8 mouse cellular contexts compared by ENCODE assay signal in genomic region chr12:100201838-100202237, GRCm38 (mm10). TPM values are rescaled to one million over a fixed set of nuclear protein-coding genes. Genes with fewer than 3 reads are reported as not detected.
DNase-seq lines count a peak whose midpoint lies in the region; ATAC-seq lines count a peak whose summit lies in the region.

No protein-coding gene starts in this region.

- peak overlapping the region; percentile 87 for H3K4me2 ChIP-seq in hindbrain, embryonic 11.5 days (replicated peaks; ENCODE audit: low read depth, low read length)

- DNase-seq in NIH3T3 (ENCODE audit: low read depth): peak; percentile 97
- DNase-seq in cerebellum, adult 9-11 months: peak; percentile 95
- DNase-seq in frontal cortex, adult 2 months (ENCODE audit: extremely low spot score in 1 of 2, low spot score in 1 of 2): peak; percentile 94 to 99
- peak; percentile 98 for DNase-seq in hindbrain, embryonic 11.5 days (ENCODE audit: low spot score)
- DNase-seq in layer of hippocampus, postnatal 10 days (ENCODE audit: low spot score in 2 of 2): peak; percentile 95 to 96
- DNase-seq in lung, postnatal 10 days: peak; percentile 96
- peak; percentile 95 for DNase-seq in ovary, postnatal 14 days (ENCODE audit: low spot score)
- DNase-seq in thymus, postnatal 10 days (ENCODE audit: low spot score in 2 of 2): peak; percentile 82 to 95

- H3K27me3 ChIP-seq in hindbrain, embryonic 11.5 days (ENCODE audit: control insufficient read depth, insufficient read depth, low read length): no peaks in the 10 kb centered on the region

- no peak overlapping the region for H3K27ac ChIP-seq in hindbrain, embryonic 11.5 days (ENCODE audit: low read depth, low read length)

- H3K4me3 ChIP-seq in hindbrain, embryonic 11.5 days (ENCODE audit: low read depth, low read length): peak overlapping the region; percentile 100

- H3K4me1 ChIP-seq in hindbrain, embryonic 11.5 days (replicated peaks; ENCODE audit: control insufficient read depth, insufficient read depth, low read length): peaks cover 7% of the 10 kb centered on the region; the same call in 1 of the 2 replicates

- no peaks in the 10 kb centered on the region for H3K9me3 ChIP-seq in hindbrain, embryonic 11.5 days (ENCODE audit: control insufficient read depth, low read length)

- H3K9ac ChIP-seq in hindbrain, embryonic 11.5 days (ENCODE audit: low read depth, low read length): no peak overlapping the region

- peak; percentile 44 for ATAC-seq in hindbrain, embryonic 11.5 days (ENCODE audit: low FRiP score)

- peaks cover 6% of the 10 kb centered on the region; the same call in 1 of the 2 replicates for H3K36me3 ChIP-seq in hindbrain, embryonic 11.5 days (ENCODE audit: control insufficient read depth, insufficient read depth, low read length)

- 2% methylated on average over 13 of the region's 13 CpGs for WGBS in hindbrain, embryonic 11.5 days

RNA-seq across cellular contexts. Expression of gene Calm1, which starts 2.6 kb away (rescaled TPM):
- polyA plus RNA-seq in frontal cortex, adult 2 months (2012; rRNA removed): 1,569 and 1,574 TPM in 2 replicates
- 1,456 and 1,584 TPM in 2 replicates for polyA plus RNA-seq in hindbrain, embryonic 11.5 days (2014; fragmentation: Nextera tagmentation; extraction: Ambion mirVana)
- 1,000 to 10,000 TPM; 1,868 to 2,057 TPM for total RNA-seq in layer of hippocampus, postnatal 10 days (2021)

RNA-seq across cellular contexts. Expression of gene Nrde2, which starts 42.4 kb away (rescaled TPM):
- polyA plus RNA-seq in frontal cortex, adult 2 months (2012; rRNA removed): 12.0 and 14.9 TPM in 2 replicates
- polyA plus RNA-seq in hindbrain, embryonic 11.5 days (2014; fragmentation: Nextera tagmentation; extraction: Ambion mirVana): 9.0 and 11.1 TPM in 2 replicates
- total RNA-seq in layer of hippocampus, postnatal 10 days (2021): 10 to 100 TPM; 17.1 to 19.0 TPM
